Mouse (Mus musculus) layer of hippocampus, postnatal 14 days (tissue): ENCODE data around the gene Pecr. TPM values are rescaled to one million over a fixed set of nuclear protein-coding genes. Genes with fewer than 3 reads are reported as not detected.
"Not testable (repeated sequence)": the region's sequence is repeated elsewhere in the genome, so short reads cannot be mapped to it uniquely, and the experiment has no call there.

Source experiments
- DNase-seq, 2 experiments: peaks; one replicate each; pipeline ENCODE4 v3.0.0; 2021 to 2022; ENCODE audit warnings: low spot score in 2 of 2, mixed read lengths in 1 of 2
- total RNA-seq, 2 experiments: library from RNA; stranded (reverse); gene quantifications; 2 replicates each; pipeline ENCODE4 v1.2.3; 2021

Gene Pecr
- total RNA-seq, 2 experiments from 2014 or later = 5.9 to 6.1 TPM

GRCm38 (mm10) chr1:72238016-72238580, 46.0 kb downstream of the Pecr start:
- DNase-seq = no peak

- DNase-seq = no peak
These were observed 46.9 kb downstream of the Pecr start for GRCm38 (mm10) chr1:72237007-72237775.

DNA sequence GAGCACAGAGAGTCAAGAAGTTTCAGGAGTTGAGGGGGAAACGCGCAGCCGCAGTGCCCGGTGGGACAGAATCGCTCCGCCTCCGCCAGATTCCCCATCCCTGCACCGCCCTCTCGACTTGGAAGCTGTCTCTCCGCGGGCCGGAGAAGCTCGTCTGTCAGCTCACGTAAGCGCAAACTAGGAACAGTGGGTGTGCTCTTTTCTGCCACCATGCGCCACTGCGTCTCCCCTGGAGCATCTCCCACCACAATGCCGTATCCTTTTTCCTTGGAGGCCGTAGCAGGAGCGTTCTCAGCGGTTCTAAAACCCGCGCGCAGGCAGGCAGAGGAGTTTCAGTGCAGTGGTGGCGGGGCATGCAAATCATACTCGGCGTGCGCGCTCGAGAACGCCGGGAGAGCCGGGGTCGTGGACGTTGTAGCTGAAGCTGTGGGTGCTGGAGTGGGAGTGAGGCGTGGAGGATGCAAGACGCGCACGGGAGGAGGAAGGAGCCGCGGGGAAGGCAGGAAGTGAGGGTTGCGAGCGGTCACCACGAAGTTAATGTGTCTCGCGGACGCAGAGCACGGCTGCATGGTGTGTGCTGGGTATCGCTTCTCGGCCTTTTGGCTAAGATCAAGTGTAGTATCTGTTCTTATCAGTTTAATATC, 47.6 kb downstream of the Pecr start:
- DNase-seq = peak; percentile 71 to 78

DNA sequence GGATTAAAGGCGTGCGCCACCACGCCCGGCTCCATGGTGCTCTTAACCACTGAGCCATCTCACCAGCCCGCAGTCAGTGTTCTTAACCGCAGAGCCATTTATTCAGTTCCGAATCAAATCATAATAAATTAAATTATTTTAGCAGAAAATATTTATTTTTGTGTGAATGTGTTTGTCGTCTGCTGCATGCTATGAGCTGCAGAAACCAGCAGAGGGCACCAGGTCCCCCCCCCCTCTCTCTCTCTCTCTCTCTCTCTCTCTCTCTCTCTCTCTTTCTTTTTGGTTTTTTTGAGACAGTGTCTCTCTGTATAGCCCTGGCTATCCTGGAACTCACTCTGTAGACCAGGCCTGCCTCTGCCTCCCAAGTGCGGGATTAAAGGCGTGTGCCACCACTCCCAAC, 51.5 kb downstream of the Pecr start:
- DNase-seq = not testable (repeated sequence)

DNA sequence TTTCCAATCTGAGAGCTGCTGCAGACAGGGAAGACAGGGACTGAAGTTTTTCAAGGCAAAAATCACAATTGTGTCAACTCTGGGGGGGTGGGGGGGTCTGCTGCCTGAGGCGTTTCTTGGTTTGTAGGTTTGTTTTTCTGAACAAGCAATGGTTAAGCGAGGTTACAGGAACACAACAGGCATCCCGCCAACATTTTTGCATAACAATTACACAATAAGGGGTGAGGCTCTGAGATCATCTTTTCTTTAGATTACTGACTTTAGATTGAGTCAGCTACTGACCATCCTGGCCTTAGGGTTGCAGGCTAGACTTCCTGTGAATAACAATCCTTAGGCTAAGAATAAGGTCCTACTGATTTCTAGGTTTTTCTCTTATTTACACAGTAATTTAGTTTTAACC, 55.1 kb downstream of the Pecr start:
- no peak for DNase-seq

DNA sequence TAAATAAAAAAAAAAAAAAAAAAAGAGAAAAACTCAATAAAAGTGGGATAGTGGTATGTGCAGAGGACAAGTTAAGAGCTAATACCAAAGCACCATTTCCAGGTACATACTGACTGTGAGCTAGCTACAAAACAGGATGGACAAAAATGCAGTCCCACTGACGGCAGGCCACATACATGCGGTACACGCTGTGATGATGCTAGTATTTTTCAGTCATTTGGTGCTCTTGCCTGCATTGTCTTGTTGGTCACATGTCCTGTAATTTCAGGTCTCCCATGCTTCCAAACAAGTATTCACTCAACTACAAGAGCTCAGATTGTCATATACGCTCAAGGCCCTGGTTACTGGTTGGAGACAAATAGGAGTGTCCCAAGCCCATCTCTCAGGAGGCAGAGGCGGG, 56.6 kb downstream of the Pecr start:
- no peak for DNase-seq

- DNase-seq = no peak
These were observed 57.1 kb downstream of the Pecr start for GRCm38 (mm10) chr1:72226887-72227481.

DNA sequence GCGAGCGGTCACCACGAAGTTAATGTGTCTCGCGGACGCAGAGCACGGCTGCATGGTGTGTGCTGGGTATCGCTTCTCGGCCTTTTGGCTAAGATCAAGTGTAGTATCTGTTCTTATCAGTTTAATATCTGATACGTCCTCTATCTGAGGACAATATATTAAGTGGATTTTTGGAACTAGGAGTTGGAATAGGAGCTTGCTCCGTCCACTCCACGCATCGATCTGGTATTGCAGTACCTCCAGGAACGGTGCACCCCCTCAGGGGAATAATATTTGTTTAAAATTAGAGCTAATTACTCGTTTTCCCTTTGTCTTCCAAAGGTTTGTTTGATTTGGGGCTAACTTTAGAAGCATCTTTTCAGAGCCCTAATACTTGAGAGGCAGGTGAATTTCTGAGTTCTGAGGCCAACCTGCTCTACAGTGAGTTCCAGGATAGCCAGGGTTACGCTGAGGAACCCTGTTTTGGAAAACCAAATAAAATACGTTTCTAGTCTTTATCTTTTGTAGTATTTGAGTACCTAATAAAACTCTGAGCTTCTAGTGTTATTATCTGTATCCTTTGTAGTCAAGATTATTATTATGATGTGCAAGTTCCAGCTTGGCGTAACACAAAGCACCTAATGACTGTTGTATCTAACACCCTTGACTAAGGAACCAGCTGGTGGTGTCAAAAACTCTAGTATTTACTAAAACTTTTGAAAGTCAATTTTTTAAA, 57.8 kb downstream of the Pecr start:
- peak in 1 of 2 experiments; percentile 40 for DNase-seq

DNA sequence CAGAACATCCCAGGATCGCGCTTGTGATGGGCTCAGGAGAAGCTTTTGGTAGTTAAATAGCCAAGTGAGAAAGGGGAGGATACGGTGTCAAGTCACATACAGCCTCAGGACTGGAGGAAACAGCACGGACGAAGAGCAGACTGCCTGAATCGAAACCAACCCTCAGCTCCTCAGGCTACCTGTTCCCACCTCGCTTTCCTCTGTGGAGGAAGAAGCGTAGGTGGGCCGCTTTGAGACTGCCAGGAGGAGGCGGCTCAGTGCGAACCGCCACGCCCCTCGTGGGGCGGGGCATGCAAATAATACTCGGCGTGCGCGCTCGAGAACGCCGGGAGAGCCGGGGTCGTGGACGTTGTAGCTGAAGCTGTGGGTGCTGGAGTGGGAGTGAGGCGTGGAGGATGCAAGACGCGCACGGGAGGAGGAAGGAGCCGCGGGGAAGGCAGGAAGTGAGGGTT, 58.4 kb downstream of the Pecr start:
- DNase-seq = peak; percentile 68 to 73

GRCm38 (mm10) chr1:72225054-72225718, 58.9 kb downstream of the Pecr start:
- no peak for DNase-seq

DNA sequence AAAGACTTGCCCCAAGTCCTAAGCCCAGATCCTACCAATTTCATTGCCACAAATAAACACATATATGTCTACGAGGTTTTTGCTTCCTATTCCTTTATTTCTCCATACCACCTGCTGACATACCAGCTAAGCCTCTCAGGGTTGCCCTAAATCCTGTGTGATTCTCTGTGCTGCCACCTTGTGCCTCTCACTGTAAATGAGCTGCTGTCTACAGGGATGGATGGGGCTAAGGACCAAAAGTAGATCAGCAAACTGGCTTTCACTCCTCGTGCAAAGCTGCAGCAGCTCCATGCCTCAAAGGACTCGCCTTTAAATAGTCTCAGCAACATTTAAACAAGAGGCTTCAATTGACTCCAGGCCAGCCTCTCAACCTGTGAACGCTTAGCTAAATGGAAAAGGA, 64.1 kb downstream of the Pecr start:
- peak in 1 of 2 experiments; percentile 65 for DNase-seq

DNA sequence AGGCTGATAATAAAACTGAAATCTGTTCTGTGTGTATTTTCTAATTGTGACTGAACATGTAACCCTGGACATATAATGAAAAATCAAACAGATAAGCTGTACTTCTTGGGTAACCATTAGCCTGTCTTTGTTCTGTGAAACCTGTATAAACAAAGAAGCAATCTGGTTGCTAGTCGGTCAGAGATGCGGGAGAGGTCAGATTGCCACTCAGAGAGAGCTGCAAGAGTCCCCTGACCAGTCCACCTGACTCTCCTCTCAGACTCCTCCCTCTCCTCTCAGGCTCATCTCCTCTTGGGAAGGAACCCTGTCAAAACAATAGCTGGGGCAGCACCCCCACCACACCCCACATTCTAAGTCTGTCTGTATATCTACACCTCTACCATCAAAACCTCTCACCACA, 65.0 kb downstream of the Pecr start:
- DNase-seq = no peak

DNA sequence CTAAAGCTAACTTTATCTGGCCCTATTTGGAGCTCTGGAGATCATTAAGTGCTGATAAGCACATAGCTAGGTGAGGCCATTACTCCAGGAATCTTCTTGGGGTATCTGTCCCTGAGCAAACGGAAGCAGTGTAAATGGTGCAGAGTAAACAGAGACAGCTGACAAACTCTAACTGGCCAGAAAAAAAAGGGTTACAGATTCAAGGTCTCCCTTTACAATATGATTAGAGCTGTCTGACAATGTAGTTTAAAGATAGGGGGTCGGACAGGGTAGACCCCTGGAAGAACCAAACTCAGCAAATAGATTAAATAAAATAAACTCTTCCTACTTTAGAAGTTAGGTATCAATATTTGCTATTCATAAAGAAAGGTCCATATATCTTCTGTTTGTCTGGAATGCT, 65.5 kb downstream of the Pecr start:
- DNase-seq = no peak

GRCm38 (mm10) chr1:72216761-72217160, 67.4 kb downstream of the Pecr start:
- DNase-seq = no peak

DNA sequence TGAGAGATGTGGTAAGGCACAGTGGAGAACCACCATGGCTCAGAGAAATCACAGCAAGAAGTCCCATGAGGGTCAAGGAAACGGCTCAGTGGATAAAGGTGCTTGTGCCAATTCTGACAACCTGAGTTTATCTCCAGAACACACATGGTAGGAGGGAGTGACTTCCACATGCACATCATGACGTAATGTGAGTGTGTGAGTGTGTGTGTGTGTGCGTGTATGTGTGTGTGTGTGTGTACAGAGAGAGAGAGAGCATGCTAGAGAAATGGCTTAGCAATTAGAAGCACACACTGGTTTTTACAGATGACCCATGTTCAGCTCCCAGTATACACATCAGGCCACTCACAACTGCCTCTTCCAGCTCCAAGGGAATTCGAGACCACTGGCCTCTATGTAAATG, 68.9 kb downstream of the Pecr start:
- no peak for DNase-seq

GRCm38 (mm10) chr1:72214470-72214961, 69.6 kb downstream of the Pecr start:
- peak in 1 of 2 experiments; percentile 76 for DNase-seq

- DNase-seq = no peak
These were observed 70.2 kb downstream of the Pecr start for GRCm38 (mm10) chr1:72213954-72214353.

- peak in 1 of 2 experiments; percentile 42 for DNase-seq
These were observed 72.1 kb downstream of the Pecr start, which contains the start of gene Mreg for GRCm38 (mm10) chr1:72211701-72212699. Gene Mreg (minus strand): TSS chr1:72212307.
